Mouse (Mus musculus): ENCODE measurements at regions not wholly inside any gene's neighbourhood (a gene's known extent, or its start where the extent isn't known, plus 50 kb on each side); places are given as distances from the start of the nearest gene placed in this dataset.

- H3K27ac ChIP-seq (ENCODE audit: low read depth, low read length): no peak overlapping the region
- H3K9me3 ChIP-seq (ENCODE audit: control insufficient read depth, low read length): no peaks in the 10 kb centered on the region
- no peak overlapping the region for H3K4me3 ChIP-seq (ENCODE audit: low read length)
- no peaks in the 10 kb centered on the region for H3K4me1 ChIP-seq (ENCODE audit: control insufficient read depth, insufficient read depth, low read depth, low read length)
- 89% methylated on average over 5 of the region's 5 CpGs for WGBS
- no peak overlapping the region for H3K9ac ChIP-seq (ENCODE audit: low read depth, low read length)
- ATAC-seq: no peak
- no peak overlapping the region for H3K4me2 ChIP-seq (ENCODE audit: low read length)
- H3K36me3 ChIP-seq (ENCODE audit: control insufficient read depth, insufficient read depth, low read length): no peaks in the 10 kb centered on the region
- no peaks in the 10 kb centered on the region for H3K27me3 ChIP-seq (replicated peaks; ENCODE audit: control insufficient read depth, insufficient read depth, low read length)
Measured at GRCm38 (mm10) chr13:84378553-84379332, 156.6 kb downstream of the Tmem161b start.

DNA sequence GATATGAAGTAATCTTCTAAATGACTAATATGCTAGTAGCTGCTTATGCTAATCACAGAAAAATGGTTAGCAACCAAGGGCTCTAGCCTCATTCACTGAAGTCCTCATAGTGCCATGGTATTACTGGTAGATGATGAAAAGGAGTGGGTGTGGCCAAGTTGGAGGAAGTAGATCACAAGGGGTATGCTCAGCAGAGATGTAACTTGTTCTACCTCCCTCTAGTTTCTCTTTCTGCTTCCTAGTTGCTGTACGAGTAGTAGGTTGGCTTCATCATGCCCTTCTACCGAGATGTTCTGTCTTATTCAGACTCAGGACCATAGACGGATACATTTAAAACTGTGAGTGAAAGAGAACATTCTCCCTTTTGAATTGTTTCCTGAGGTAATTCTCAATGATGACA, 169.5 kb downstream of the Tmem161b start:
- 98% methylated on average over 3 of the region's 3 CpGs for WGBS

DNA sequence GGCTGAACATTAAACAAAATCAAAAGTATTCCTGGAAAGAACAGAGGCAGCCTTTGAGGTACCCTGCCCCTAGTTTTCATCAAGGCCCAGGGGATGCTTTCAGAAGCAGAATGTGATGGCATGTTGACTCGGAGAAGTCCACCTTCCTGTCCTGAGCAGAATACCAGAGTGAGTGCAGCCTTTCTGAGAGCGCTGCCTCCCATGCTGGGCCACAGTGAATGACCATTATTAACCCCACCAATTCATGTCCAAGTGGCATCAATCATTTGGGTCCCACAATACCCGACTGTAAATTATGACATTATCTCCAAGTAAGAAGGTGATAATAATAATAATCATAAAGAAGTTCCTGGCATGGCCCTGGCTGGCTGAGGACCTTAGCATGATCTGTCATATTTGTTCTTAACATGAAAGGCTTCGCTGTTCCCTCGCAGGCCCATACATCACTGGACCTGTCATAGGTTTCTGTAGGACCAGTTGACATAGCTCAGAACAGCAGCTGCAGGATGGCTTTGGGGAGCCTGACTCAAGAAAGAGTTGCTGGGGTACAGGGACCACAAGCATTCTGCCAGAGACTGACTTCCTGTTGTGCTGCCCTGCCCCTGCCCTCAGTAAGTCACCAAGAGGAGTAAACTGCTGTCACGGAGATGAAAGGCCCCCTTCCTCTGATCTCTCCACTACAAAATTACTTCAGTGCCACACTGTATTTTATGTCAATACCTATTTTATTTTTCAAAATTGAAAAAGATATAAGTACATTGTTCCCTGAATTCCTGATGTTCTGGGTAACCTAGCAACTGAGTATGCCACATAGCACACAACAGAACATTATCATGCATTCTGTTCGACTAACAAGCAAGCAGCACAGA, 176.6 kb downstream of the Tmem161b start:
- Histone ChIP-seq H3K4me3 (ENCODE audit: low read length) (no peak overlapping the region), H3K27me3 (replicated peaks; ENCODE audit: control insufficient read depth, insufficient read depth, low read length) (no peaks in the 10 kb centered on the region), H3K36me3 (ENCODE audit: control insufficient read depth, insufficient read depth, low read length) (no peaks in the 10 kb centered on the region), H3K27ac (ENCODE audit: low read depth, low read length) (no peak overlapping the region; the same call in 1 of the 2 replicates), H3K9me3 (ENCODE audit: control insufficient read depth, low read length) (no peaks in the 10 kb centered on the region), H3K9ac (ENCODE audit: low read depth, low read length) (no peak overlapping the region), H3K4me2 (ENCODE audit: low read length) (no peak overlapping the region), H3K4me1 (ENCODE audit: control insufficient read depth, insufficient read depth, low read depth, low read length) (peaks cover 6% of the 10 kb centered on the region)
- peak; percentile 87 for ATAC-seq
- WGBS: 22% methylated on average over 7 of the region's 7 CpGs

More for the DNA sequence above, 169.5 kb downstream of the Tmem161b start:
- H3K9me3 ChIP-seq (ENCODE audit: control insufficient read depth, low read length): no peaks in the 10 kb centered on the region
- no peak overlapping the region for H3K9ac ChIP-seq (ENCODE audit: low read depth, low read length)
- no peak overlapping the region for H3K27ac ChIP-seq (ENCODE audit: low read depth, low read length)
- H3K36me3 ChIP-seq (ENCODE audit: control insufficient read depth, insufficient read depth, low read length): no peaks in the 10 kb centered on the region
- H3K27me3 ChIP-seq (replicated peaks; ENCODE audit: control insufficient read depth, insufficient read depth, low read length): no peaks in the 10 kb centered on the region
- H3K4me3 ChIP-seq (ENCODE audit: low read length): no peak overlapping the region
- no peak for ATAC-seq
- no peaks in the 10 kb centered on the region for H3K4me1 ChIP-seq (ENCODE audit: control insufficient read depth, insufficient read depth, low read depth, low read length)
- no peak overlapping the region for H3K4me2 ChIP-seq (ENCODE audit: low read length)

GRCm38 (mm10) chr13:84399345-84400170, 177.5 kb downstream of the Tmem161b start:
- Histone ChIP-seq H3K27me3 (replicated peaks; ENCODE audit: control insufficient read depth, insufficient read depth, low read length) (no peaks in the 10 kb centered on the region), H3K4me2 (ENCODE audit: low read length) (no peak overlapping the region), H3K9me3 (ENCODE audit: control insufficient read depth, low read length) (no peaks in the 10 kb centered on the region), H3K4me1 (ENCODE audit: control insufficient read depth, insufficient read depth, low read depth, low read length) (peaks cover 8% of the 10 kb centered on the region), H3K9ac (ENCODE audit: low read depth, low read length) (no peak overlapping the region; the same call in 1 of the 2 replicates), H3K4me3 (ENCODE audit: low read length) (no peak overlapping the region), H3K36me3 (ENCODE audit: control insufficient read depth, insufficient read depth, low read length) (no peaks in the 10 kb centered on the region), H3K27ac (ENCODE audit: low read depth, low read length) (peak overlapping the region; percentile 59)
- WGBS: 11% methylated on average over 3 of the region's 3 CpGs
- ATAC-seq: peak; percentile 72

GRCm38 (mm10) chr13:84401006-84401405, 178.9 kb downstream of the Tmem161b start:
- Histone ChIP-seq H3K9me3 (ENCODE audit: control insufficient read depth, low read length) (no peaks in the 10 kb centered on the region), H3K4me3 (ENCODE audit: low read length) (no peak overlapping the region), H3K36me3 (ENCODE audit: control insufficient read depth, insufficient read depth, low read length) (no peaks in the 10 kb centered on the region), H3K4me2 (ENCODE audit: low read length) (no peak overlapping the region), H3K9ac (ENCODE audit: low read depth, low read length) (no peak overlapping the region), H3K27me3 (replicated peaks; ENCODE audit: control insufficient read depth, insufficient read depth, low read length) (no peaks in the 10 kb centered on the region), H3K4me1 (ENCODE audit: control insufficient read depth, insufficient read depth, low read depth, low read length) (peaks cover 9% of the 10 kb centered on the region), H3K27ac (ENCODE audit: low read depth, low read length) (no peak overlapping the region)
- ATAC-seq: no peak

- H3K4me3 ChIP-seq (ENCODE audit: low read length): peak overlapping the region; percentile 29
- H3K36me3 ChIP-seq (ENCODE audit: control insufficient read depth, insufficient read depth, low read length): no peaks in the 10 kb centered on the region
- peak overlapping the region; percentile 55 for H3K4me2 ChIP-seq (ENCODE audit: low read length)
- no peaks in the 10 kb centered on the region for H3K9me3 ChIP-seq (ENCODE audit: control insufficient read depth, low read length)
- H3K27me3 ChIP-seq (replicated peaks; ENCODE audit: control insufficient read depth, insufficient read depth, low read length): no peaks in the 10 kb centered on the region
- peak overlapping the region; percentile 82 for H3K27ac ChIP-seq (ENCODE audit: low read depth, low read length)
- peak; percentile 95 for ATAC-seq
- 24% methylated on average over 19 of the region's 19 CpGs for WGBS
- H3K4me1 ChIP-seq (ENCODE audit: control insufficient read depth, insufficient read depth, low read depth, low read length): peaks cover 5% of the 10 kb centered on the region
- peak overlapping the region; percentile 54 for H3K9ac ChIP-seq (ENCODE audit: low read depth, low read length)
Measured at GRCm38 (mm10) chr13:84404566-84405194, 182.6 kb downstream of the Tmem161b start.

DNA sequence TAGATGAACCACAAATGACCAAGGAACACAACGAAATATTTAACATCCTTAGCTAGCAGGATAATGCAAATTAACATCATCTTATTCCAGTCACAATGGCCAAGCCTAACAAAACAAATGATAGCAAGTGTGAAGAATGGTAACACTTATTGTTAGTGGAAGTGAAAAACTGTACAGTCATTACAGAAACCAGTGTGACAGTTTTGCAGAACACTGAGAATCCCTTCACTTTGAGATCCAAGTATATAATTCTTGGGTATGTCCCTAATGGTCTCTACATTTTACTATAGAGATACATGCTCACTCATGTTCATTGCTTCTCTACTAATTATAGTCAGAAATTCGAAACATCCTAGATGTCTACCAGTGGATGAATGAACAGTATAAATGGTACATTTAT, 212.3 kb downstream of the Tmem161b start:
- Histone ChIP-seq H3K4me3 (ENCODE audit: low read length) (no peak overlapping the region), H3K4me1 (ENCODE audit: control insufficient read depth, insufficient read depth, low read depth, low read length) (no peaks in the 10 kb centered on the region), H3K9ac (ENCODE audit: low read depth, low read length) (no peak overlapping the region), H3K4me2 (ENCODE audit: low read length) (no peak overlapping the region), H3K9me3 (ENCODE audit: control insufficient read depth, low read length) (no peaks in the 10 kb centered on the region), H3K27me3 (replicated peaks; ENCODE audit: control insufficient read depth, insufficient read depth, low read length) (no peaks in the 10 kb centered on the region), H3K27ac (ENCODE audit: low read depth, low read length) (no peak overlapping the region), H3K36me3 (ENCODE audit: control insufficient read depth, insufficient read depth, low read length) (no peaks in the 10 kb centered on the region)
- ATAC-seq: no peak
- WGBS: 83% methylated on average over 2 of the region's 2 CpGs

DNA sequence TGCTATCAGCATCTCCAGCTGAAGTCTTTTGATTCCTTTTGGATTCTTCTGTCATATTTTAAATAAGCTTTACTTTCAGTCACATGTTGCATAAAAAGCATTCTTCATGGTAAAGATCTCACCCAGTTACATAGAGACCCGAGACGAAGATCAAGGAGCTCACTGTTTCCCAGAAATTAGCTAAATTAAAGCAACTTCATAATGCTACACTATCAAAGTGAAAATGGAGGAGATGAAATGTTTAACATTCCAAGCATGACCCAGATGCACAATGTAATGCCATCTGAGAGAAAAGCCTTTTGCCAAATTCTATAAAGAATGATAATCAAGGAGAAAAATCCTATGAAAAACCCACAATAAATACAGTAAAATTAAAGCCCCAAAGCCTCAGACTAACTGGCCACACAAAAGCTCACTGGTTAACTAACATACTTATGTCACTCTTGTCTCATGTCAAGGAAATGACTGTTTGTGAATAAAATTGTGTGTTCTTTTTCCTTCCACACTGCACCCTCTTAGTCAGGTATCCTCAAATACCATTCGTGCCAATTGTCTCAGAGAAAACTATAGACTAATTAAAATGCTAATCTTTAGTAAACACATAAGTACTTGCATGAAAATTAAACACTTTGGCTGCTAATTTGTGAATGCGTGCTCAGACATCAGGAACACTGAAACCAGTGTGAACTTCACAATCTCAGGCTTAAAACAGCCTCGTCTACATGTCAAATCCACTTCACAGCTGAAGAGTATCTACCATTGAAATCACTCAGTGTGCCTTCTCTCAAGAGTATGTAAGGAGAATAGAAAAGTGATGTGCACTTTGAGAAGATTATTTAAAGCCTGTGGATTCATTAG, 215.7 kb downstream of the Tmem161b start:
- no peaks in the 10 kb centered on the region for H3K9me3 ChIP-seq (ENCODE audit: control insufficient read depth, low read length)
- H3K27ac ChIP-seq (ENCODE audit: low read depth, low read length): no peak overlapping the region
- no peaks in the 10 kb centered on the region for H3K36me3 ChIP-seq (ENCODE audit: control insufficient read depth, insufficient read depth, low read length)
- no peak for ATAC-seq
- H3K4me1 ChIP-seq (ENCODE audit: control insufficient read depth, insufficient read depth, low read depth, low read length): no peaks in the 10 kb centered on the region
- H3K27me3 ChIP-seq (replicated peaks; ENCODE audit: control insufficient read depth, insufficient read depth, low read length): no peaks in the 10 kb centered on the region
- no peak overlapping the region for H3K9ac ChIP-seq (ENCODE audit: low read depth, low read length)
- no peak overlapping the region for H3K4me3 ChIP-seq (ENCODE audit: low read length)
- no peak overlapping the region for H3K4me2 ChIP-seq (ENCODE audit: low read length)
- 60% methylated on average over 5 of the region's 5 CpGs for WGBS

All from hindbrain, embryonic 16.5 days (tissue).